ENCODE assay signal across 11 mouse cellular contexts in the genomic region with DNA sequence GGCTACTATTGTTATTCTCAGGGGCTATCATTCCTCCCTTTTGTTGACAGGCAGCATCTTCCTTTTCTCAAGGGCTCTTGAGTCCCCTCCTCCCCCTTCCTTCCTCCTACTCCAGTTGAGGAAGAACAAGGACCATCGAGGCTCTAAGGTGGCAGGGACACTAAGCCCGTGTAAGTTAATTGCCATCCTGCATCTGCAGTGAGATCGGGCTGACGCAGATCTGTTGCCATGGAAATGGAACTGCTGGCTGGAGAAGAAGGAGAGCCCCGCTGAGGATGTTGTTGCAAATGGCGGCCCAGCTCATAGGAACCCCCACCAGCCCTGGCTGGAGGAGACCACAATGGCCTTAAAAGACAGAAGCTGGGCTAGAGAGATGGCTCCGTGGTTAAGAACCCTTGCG. TPM values are rescaled to one million over a fixed set of nuclear protein-coding genes. Genes with fewer than 3 reads are reported as not detected.
DNase-seq lines count a peak whose midpoint lies in the region; ATAC-seq lines count a peak whose summit lies in the region.
"Had no signal": no experiment of that assay in that cellular context is flagged by ENCODE, and none has a peak within 500 bp of the region (broad histone marks: within the 10 kb centered on the region; RNA-seq: fewer than 3 reads in every experiment).

No protein-coding gene starts in this region.

- H3K27me3 ChIP-seq in forebrain, embryonic 16.5 days (replicated peaks; ENCODE audit: control insufficient read depth, insufficient read depth, low read length): no peaks in the 10 kb centered on the region
- peaks cover 42% of the 10 kb centered on the region for H3K27me3 ChIP-seq in midbrain, embryonic 10.5 days (ENCODE audit: low read depth, poor library complexity, severe bottlenecking)
- H3K27me3 ChIP-seq in intestine, embryonic 16.5 days (replicated peaks; ENCODE audit: control insufficient read depth, insufficient read depth, low read length): peaks cover 15% of the 10 kb centered on the region

- 5% methylated on average over 8 of the region's 8 CpGs for WGBS in forebrain, embryonic 16.5 days
- 6% methylated on average over 8 of the region's 8 CpGs for WGBS in midbrain, embryonic 10.5 days
- 21% methylated on average over 8 of the region's 8 CpGs for WGBS in intestine, embryonic 16.5 days

- DNase-seq in left cerebral cortex, adult 18-20 months (ENCODE audit: low spot score in 2 of 2): peak; percentile 46 to 60
- no peak for DNase-seq in left cerebral cortex, postnatal 4 days
- DNase-seq in midbrain, embryonic 10.5 days (ENCODE audit: low spot score): peak; percentile 50
- DNase-seq in right cerebral cortex, postnatal 14 days: peak; percentile 51
- DNase-seq in ovary, adult 18-20 months (ENCODE audit: low spot score): no peak
- no peak for DNase-seq in yolk sac, embryonic 10.5 days (ENCODE audit: low spot score)
- DNase-seq: adrenal gland, adult 8-10 months; thymus, adult 2 months had no signal

- peak overlapping the region; percentile 33 for H3K4me2 ChIP-seq in forebrain, embryonic 16.5 days (ENCODE audit: low read length)
- no peak overlapping the region for H3K4me2 ChIP-seq in intestine, embryonic 16.5 days (ENCODE audit: low read depth, low read length)
- H3K4me2 ChIP-seq: limb, embryonic 13.5 days had no signal

- peak overlapping the region; percentile 3; the same call in 1 of the 2 replicates for H3K4me3 ChIP-seq in forebrain, embryonic 16.5 days (replicated peaks; ENCODE audit: low read length)
- 0 out of 2 replicates have a peak overlapping the region, but pooled peaks have one; percentile 12 for H3K4me3 ChIP-seq in midbrain, embryonic 10.5 days
- no peak overlapping the region for H3K4me3 ChIP-seq in intestine, embryonic 16.5 days (ENCODE audit: low read length)
- H3K4me3 ChIP-seq: limb, embryonic 13.5 days had no signal

- peak; percentile 46 for ATAC-seq in forebrain, embryonic 16.5 days
- ATAC-seq in intestine, embryonic 16.5 days: no peak

- no peaks in the 10 kb centered on the region for H3K9me3 ChIP-seq in forebrain, embryonic 16.5 days (ENCODE audit: control insufficient read depth, low read length)
- H3K9me3 ChIP-seq in midbrain, embryonic 10.5 days (replicated peaks): no peaks in the 10 kb centered on the region
- no peaks in the 10 kb centered on the region for H3K9me3 ChIP-seq in intestine, embryonic 16.5 days (ENCODE audit: control insufficient read depth, low read length)
- H3K9me3 ChIP-seq: limb, embryonic 13.5 days had no signal

- H3K4me1 ChIP-seq in forebrain, embryonic 16.5 days (replicated peaks; ENCODE audit: control insufficient read depth, insufficient read depth, low read length): peaks cover 12% of the 10 kb centered on the region
- H3K4me1 ChIP-seq in midbrain, embryonic 10.5 days: peaks cover 20% of the 10 kb centered on the region
- peaks cover 8% of the 10 kb centered on the region for H3K4me1 ChIP-seq in intestine, embryonic 16.5 days (ENCODE audit: control insufficient read depth, insufficient read depth, low read length)

- H3K36me3 ChIP-seq in forebrain, embryonic 16.5 days (ENCODE audit: control insufficient read depth, insufficient read depth): no peaks in the 10 kb centered on the region
- no peaks in the 10 kb centered on the region for H3K36me3 ChIP-seq in midbrain, embryonic 10.5 days
- H3K36me3 ChIP-seq in intestine, embryonic 16.5 days (ENCODE audit: control insufficient read depth, insufficient read depth, low read length): no peaks in the 10 kb centered on the region
- H3K36me3 ChIP-seq: limb, embryonic 13.5 days had no signal

- intact Hi-C loops in left cerebral cortex, postnatal 4 days (cut with DNase I): no loop called here

- H3K27ac ChIP-seq in forebrain, embryonic 16.5 days (ENCODE audit: low read length): peak overlapping the region; percentile 60
- H3K27ac ChIP-seq in midbrain, embryonic 10.5 days (replicated peaks): peak overlapping the region; percentile 52
- H3K27ac ChIP-seq in intestine, embryonic 16.5 days (ENCODE audit: low read length): no peak overlapping the region
- H3K27ac ChIP-seq: limb, embryonic 13.5 days had no signal

- no peak overlapping the region for H3K9ac ChIP-seq in forebrain, embryonic 16.5 days (replicated peaks; ENCODE audit: low read depth, low read length)
- H3K9ac ChIP-seq in intestine, embryonic 16.5 days (ENCODE audit: low read depth, low read length): no peak overlapping the region
- H3K9ac ChIP-seq: limb, embryonic 13.5 days had no signal

RNA-seq across cellular contexts. Expression of gene Tmem130, which starts 3.2 kb away (rescaled TPM):
- 100 to 1,000 TPM; 189 to 201 TPM for total RNA-seq in left cerebral cortex, adult 18-20 months (2021)
- total RNA-seq in left cerebral cortex, postnatal 4 days (2021): 100 to 1,000 TPM; 183 to 239 TPM
- polyA plus RNA-seq in forebrain, embryonic 16.5 days (2015; fragmentation: Nextera tagmentation; extraction: Ambion mirVana): 124 and 229 TPM in 2 replicates
- 2.5 and 10.9 TPM in 2 replicates for polyA plus RNA-seq in midbrain, embryonic 10.5 days (2016; fragmentation: Nextera tagmentation; extraction: Ambion mirVana)
- polyA plus RNA-seq in intestine, embryonic 16.5 days (2015; fragmentation: Nextera tagmentation; extraction: Ambion mirVana): 2.6 and 3.2 TPM in 2 replicates

RNA-seq across cellular contexts. Expression of gene Trrap, which starts 9.1 kb away (rescaled TPM):
- total RNA-seq in left cerebral cortex, adult 18-20 months (2021): 100 to 1,000 TPM; 138 to 146 TPM
- 100 to 1,000 TPM; 149 to 162 TPM for total RNA-seq in left cerebral cortex, postnatal 4 days (2021)
- 73.7 and 80.4 TPM in 2 replicates for polyA plus RNA-seq in forebrain, embryonic 16.5 days (2015; fragmentation: Nextera tagmentation; extraction: Ambion mirVana)
- 69.8 and 81.2 TPM in 2 replicates for polyA plus RNA-seq in midbrain, embryonic 10.5 days (2016; fragmentation: Nextera tagmentation; extraction: Ambion mirVana)
- polyA plus RNA-seq in intestine, embryonic 16.5 days (2015; fragmentation: Nextera tagmentation; extraction: Ambion mirVana): 33.9 and 37.0 TPM in 2 replicates

Comparison
In these comparisons a context has a peak if more than half of its experiments do, and no peak if none do; other contexts are left out.
1. DNase-seq: peak in left cerebral cortex, adult 18-20 months (2 of 2), midbrain, embryonic 10.5 days (single experiment) and right cerebral cortex, postnatal 14 days (single experiment); none in left cerebral cortex, postnatal 4 days (single experiment), ovary, adult 18-20 months (single experiment) and yolk sac, embryonic 10.5 days (single experiment).
2. RNA of gene Tmem130, which starts 3.2 kb away (polyA plus RNA-seq): 124 to 229 TPM in forebrain, embryonic 16.5 days; 2.6 to 3.2 TPM in intestine, embryonic 16.5 days and 2.5 to 10.9 TPM in midbrain, embryonic 10.5 days; every median in the first group is over 10 times any median in the second.